Mouse (Mus musculus) adrenal gland (tissue): Measurements from ENCODE around the gene Enkur.
"Not testable (repeated sequence)": the region's sequence is repeated elsewhere in the genome, so short reads cannot be mapped to it uniquely, and the experiment has no call there.

ENCODE experiments used
- intact Hi-C: fragments of 180-260 bp; cut with DNase I; formaldehyde crosslinking; loops from one replicate; pipeline ENCODE4 v1.15.1; 2025
- long read RNA-seq, 2 experiments: library from polyadenylated mRNA; unstranded; transcript quantifications; one replicate each; pipeline ENCODE4 v2.0.0; 2020; ENCODE audit warnings: borderline replicate concordance in 1 of 2; ENCODE audit not compliant: insufficient replicate concordance in 1 of 2

Gene Enkur
- long read RNA-seq, experiment 1, result 0 reads
- long read RNA-seq, experiment 2, partial matches to known transcripts, result 1 of 1 reads
- long read RNA-seq, experiment 2, other reads (novel, unspliced or antisense), result 0 of 1 reads

DNA sequence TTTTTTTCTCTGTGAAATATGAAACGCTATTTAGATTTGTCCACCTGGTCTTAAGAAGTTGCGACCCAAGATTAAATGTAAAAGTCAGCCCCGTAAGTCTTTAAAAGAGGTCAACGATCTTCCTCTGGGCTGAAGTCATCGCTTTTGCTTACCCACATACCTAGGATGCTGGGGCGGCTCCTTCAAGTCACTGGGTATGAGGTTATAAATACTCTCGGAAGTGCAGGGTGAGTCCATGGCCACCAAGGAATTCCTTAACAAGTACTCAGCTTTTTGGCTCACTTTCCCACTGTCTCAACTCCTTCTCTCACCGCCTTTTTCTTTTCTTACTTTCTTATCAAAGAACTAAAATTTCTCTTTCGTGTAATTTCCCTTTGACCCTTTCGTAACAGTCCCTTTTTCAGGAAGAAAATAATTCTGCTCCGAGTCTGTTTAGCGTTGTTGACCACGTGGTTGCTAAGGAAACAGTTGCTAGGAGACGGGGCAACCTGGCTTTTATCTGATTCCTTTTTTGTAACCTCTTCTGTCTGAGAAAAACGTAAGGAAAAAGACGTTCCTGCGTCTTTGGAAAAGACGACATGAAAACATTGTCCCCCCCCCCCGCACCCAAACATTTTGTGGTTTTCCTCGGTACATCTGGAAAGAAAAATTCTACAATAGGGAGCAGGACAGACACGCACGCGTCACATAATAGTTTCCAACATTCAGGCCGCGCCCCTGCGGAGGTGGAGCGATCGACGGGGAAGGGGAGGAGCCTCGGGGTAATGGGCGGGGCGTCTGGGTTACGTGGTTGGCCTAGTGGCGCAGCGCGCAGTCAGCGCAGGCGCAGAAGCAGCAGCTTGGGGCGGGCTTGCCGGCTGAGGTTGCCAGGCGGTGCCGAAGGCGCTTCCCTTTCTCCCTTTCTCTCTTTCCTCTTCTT, at the start of gene Enkur, which contains the start of gene Thnsl1:
Enkur (minus strand) TSS at position 454 of the 919 bp plus-strand sequence.
Thnsl1 (plus strand) TSS at position 813 of the 919 bp plus-strand sequence.
- intact Hi-C loops, result loop anchor here (1.0 kb wide), 1 partner anchor 238 kb away; no protein-coding TSS in a partner anchor

DNA sequence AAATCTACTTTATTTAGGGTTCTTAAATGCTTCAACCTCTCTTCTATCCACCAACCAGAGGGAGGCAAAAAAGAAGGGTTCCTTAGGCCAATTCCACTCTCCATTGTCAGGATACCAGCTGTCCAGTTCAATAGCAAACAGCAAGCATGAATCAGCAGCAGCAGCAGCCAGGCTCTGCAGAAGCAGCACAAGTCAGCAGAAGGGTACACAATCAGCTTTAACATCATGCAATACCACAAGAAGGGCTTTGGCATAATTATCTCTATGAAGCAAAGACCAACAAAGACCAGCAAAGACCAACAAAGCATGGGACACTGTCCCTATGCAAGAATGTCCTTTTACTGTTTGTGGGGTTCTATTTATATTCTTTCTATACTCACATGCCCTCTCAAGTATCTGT, 49.1 kb upstream of the Enkur start:
- intact Hi-C loops, result no loop called here

DNA sequence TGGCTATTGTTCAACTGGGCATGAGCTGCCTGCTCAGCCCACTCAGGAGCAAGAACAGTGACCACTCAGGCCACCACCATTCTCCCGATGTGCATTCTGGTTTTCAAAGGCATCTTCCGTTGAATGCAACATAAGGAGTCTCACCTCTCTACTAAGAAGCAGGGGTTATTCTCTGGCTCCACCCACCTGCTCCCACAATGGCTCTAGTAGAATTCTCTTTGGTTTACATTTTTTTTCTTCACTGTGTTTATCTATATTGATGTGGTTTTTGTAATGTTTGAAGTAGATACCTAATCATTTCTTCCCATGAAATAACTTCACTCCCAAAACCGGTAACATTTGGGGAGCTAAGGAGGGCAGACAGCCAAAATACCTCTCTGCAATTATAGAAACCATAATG, 48.5 kb upstream of the Enkur start:
- intact Hi-C loops, result no loop called here

DNA sequence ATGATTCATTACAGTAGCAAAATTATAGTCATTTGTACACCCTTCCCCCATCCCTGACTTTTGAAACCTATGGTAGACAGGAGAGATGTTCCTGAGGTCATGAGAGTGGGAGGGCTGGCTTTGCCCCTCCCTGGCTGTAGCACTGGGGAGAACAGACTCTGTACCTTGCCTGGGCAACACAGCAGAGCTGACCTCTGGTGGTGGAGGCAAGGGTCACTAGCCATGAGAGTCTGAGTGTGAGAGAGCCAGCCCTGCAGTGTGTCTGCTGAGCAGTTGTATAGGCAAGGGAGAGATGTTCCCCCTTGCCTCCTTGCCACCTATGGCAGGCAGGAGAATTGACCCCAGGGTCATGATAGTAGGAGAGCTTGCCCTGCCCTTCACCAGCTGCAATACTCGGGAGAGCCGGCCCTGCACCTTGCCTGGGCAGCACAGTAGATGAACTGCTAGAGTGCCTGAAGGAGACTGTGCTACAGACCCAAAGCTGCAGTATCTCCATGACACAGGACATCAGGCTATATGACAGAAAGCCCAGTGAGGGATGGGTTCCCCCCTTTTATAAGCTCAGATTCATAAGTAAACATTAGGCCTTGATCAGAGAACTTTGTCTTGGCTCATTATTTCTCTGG, 40.4 kb upstream of the Enkur start:
- intact Hi-C loops, result no loop called here

DNA sequence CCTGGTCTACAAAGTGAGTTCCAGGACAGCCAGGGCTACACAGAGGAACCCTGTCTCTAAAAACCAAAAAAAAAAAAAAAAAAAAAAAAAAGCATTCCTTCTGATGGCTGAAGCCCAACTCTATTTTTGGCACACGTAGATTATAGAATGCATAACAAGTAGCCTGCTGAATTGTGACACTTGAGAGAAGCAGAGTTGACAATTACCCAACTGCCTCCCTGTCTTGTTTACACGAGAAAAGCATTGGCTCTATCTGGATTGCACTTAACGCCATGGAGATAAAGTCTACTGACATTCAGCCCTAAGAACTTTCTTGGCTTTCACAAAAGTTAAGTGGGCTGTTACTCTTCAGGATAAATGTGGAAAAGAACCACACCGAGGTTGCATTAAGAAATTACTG, 39.8 kb upstream of the Enkur start:
- intact Hi-C loops, result no loop called here

DNA sequence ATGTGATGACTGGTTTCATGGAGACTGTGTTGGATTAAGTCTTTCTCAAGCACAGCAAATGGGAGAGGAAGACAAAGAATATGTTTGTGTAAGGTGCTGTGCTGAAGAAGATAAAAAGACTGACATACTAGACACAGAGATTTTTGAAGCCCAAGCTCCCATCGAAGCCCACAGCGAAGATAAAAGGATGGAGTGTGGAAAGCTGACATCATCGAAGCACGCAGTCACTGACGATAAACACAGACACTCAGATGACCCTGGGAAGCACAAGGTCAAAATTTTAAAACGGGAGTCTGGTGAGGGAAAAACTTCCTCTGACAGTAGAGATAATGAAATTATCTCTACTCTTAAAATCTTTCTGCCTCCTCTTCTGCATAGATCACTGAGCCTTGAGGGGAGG, 38.9 kb upstream of the Enkur start:
- intact Hi-C loops, result not testable (repeated sequence)

DNA sequence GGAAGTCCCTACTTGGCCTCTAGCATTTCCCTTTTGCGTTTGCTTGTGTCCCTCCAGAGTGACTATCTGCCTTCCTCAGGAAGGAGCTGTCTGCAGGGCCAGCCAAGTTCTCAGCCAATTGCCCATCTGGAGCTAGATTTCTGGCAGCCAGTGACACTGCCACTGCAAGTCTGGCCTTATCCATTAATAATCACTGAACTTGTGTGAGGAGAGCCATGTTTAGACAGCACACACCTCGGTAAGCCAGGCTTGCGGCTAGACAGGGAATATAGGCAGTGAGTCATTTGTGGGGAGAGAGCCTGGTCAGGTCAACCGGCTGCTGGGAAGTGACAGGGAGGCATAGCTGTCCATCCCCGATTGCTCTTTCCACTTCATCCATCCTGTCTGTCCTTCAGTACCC, 31.7 kb upstream of the Enkur start:
- intact Hi-C loops, result no loop called here

DNA sequence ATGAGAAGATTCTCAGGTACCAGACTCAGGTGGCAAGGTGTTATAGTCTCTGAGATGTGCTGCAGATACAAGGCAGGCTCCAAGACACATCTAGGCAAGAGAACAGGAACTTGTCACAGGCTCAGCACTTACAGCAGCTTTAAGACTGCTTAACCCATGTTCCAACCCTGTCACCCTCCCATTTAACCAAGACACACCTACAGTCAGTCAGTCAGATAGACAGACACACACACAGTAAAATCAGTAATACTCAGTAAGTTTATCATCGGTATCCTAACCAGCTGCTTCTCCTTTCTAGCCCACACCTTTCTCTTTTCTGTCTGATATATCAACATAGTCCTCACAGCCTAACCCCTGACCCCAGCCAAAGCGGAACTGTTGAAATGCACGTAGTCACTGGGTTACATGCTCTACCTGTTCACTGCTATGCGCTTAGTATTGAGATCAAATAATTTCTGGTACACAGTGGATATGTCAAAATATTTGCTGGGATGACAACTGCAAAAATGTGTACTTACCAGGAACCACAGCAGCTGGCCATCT, 30.8 kb upstream of the Enkur start:
- intact Hi-C loops, result no loop called here

DNA sequence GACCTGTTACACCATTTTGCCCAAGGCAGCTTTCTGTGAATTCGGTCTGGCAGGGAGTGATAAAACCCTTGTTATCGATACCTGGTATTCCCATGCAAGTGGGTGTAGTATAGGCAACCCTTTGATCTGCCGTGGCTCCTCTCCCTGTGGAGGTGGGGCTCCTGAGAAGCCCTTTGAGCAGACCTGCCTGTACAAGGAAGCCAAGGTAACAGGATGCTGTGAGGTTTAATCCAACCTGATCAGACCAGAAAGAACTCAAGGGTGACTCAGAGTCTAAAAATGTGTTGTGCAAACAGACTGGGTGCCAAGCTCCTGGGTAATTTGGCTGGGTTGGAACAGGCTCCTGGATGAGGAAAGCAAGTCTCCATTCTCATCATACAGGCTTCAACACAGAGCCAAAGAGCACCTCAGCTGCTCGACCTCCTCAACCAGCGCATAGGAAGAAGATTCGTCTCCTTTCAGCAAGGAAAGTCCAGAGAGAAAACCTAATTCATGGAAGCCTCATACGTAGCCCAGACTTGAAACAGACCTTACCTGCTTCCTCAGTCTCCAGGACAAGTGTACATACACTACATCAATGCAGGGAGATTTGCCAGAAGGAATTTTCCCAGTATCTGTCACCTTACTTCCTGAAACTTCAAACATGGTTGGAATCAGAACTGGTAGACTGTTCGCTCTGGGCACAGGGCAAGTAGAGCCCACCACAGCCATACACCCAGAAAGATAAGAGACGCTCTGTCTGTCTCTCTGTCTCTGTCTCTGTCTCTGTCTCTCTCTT, 29.9 kb upstream of the Enkur start:
- intact Hi-C loops, result no loop called here

DNA sequence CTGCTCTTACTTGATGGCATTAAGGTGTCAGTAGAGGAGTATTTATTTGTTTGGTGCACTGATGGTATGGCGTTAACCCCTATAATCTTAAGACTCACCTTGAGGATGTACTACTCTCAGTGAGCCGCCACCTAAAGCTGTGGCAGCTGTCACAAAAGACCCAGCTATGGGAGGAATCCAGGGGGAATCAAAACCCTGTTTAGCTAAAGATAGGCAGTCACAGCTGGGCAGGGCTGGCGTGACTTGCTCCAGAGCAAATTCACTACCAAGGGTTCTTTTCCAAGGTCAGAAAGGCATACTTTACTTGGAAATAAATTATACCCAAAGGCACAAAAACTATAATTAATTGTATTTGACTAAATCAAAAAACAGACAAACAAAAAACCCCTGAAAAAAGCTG, 26.0 kb upstream of the Enkur start:
- intact Hi-C loops, result no loop called here

DNA sequence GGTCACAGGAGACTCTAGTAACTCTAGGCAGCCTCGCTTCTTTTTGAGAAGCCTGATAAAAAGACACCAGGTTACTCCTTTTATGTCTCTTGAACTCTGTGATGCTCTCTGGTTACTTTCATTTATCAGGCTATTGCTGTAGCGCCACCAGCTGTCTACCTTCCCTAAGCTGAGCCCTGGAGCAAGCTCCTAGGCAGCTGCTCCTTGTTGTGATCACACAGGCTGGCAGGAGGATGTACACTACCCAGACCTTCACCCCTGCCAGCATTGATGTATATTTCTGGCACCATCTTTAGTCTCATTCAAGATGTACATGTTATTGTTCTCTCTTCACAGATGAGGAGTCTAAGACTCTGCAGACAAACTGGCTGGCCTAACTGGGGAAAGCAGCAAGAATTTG, 25.1 kb upstream of the Enkur start:
- intact Hi-C loops, result no loop called here

DNA sequence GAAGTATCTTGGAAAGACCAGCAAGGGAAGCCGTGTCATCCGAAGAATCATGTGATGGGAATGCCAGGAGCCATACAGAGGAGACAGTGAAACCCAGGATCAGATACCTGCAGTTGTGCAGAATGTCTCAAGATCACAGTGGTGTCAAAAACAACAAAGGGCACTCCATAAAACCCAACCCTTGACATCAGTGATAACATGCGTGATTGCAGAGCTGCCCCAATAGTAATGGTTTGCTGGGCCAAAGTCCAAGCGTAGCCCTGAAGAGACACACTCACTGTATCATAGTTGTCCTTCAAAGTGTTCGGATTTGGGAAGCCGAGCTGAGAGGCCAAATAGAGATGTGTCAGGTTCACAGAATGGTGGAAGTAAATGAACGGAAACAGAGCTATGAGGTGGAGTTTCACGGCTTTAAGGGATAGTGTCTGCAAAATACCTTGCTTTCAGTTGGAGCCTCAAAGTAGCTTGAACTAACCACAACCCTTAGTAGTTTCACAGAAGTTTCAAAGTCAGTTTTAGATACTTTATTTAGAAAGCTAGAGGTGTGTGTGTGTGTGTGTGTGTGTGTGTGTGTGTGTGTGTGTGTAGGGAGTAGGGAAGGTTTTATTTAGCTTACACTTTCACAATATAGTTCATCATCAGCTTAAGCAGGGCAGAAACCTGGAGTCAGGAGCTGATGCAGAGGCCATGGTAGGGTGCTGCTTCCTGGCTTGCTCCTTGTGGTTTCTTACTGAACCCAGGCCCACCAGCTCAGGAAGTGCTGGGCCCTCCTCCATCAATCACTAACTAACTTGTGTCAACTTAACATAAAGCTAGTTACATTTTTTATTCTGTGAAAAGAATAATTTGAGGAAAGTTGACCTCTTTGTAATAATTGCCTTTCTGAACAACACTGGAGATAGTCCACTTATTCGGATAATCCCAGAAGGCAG, 17.6 kb upstream of the Enkur start:
- intact Hi-C loops, result no loop called here

DNA sequence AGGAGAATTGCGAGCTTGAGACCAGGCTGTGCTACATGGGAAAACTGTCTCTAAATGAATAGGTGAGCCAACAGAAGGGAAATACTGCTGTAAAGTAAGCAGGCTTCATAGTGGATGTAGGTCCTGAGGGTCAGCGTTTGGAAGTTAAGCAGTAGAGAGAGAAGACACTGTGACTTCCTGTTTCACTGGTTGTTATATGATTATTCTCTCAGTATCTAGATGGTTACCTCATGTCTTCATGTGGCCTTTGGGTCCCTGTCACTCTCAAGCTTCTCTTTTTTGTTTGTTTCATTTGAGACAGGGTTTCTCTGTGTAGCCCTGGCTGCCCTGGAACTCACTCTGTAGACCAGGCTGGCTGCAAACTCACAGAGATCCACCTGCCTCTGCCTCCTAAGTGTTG, 10.1 kb upstream of the Enkur start:
- intact Hi-C loops, result no loop called here

DNA sequence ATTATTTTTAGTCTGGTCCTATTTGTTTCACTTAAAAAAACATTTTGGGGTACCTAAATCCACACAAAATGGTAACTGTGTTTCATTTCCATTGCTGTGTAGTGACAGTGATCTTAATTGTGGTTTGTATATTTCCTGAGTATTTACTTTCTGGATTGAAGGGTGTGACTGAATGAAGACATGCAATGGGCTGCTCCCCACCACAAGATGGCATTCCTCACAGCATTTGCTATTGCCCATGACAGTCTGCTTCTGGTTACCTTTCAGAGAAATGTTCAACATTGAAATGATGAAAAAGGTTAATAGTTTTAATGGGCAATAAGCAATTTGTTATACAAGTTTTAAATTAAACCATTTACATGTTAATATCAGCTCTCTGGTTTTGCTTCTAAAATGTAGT, 9.2 kb upstream of the Enkur start:
- intact Hi-C loops, result no loop called here

DNA sequence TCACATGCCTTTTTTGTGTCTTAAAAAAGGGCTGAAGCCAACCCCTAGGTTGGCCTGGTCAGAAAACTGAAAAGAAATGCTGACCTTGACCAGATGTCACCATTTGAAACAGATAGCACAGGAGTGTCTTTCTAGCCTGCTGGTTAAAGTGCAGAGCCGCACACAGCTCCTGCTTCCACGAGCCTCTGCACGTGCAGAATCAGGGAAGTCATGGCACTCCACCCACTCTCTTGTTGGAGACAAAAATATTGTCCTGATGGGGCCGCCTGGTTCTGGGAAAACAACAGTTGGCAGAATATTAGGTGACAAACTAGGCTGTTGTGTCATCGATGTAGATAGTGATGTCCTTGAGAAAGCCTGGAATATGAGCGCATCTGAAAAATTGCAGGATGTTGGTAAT, 6.2 kb upstream of the Enkur start:
- intact Hi-C loops, result no loop called here

DNA sequence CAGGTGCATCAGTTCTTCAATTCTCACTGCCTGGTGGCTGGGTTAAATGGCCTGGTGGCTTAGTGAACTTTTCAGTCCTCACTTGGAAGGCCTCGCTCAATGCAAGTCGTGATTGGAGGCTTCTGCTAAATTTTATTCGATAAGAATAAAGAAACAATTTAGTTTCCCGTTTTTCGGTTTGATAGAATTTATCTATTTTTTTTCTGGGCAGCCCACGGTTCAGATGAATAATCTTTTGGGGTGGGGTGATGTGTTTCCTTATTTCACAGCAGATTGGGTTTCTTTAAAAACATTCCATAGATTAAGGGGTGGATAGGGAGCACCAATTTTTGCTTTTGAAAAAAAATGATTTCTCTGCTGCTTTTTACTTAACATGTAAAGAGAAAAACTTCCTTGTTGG, 1.1 kb upstream of the Enkur start:
- intact Hi-C loops, result no loop called here

DNA sequence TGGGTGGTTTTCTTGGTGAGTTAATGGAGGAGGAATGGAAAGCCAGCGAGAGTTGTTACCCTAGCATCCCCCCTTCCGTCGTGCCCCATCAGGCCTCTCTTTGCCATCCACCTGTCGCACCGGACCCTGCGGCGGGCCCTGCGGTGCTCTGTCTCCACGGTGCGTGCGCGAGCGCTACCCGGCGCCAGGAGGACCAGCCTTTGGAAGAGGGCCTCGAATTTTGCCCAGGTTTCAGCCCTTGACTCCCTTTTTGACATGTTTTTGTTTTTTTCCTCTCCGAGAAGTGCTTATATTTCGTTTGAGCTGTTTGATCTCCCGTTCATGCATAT, 630 bp upstream of the Enkur start:
- intact Hi-C loops, result loop anchor here (1.0 kb wide), 1 partner anchor 238 kb away; no protein-coding TSS in a partner anchor

DNA sequence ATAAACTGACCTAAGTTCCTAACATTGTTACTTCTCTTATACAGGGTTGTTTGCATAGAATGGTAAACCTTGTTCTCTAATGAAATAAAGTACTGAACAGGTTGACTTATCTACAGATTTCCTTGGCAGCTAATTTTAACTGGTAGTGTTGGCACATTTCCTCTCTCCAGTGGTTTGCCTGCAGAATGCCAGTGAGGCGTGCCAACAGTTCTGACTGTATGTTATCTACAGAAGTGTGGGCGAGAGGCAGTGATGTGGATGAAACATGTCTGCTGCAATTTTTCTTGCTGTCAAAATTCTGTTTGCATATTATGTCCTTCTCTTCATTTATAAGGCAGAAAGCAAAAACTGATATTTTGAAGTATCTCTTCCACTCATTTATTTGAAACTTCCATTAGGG, 2.4 kb downstream of the Enkur start:
- intact Hi-C loops, result no loop called here

DNA sequence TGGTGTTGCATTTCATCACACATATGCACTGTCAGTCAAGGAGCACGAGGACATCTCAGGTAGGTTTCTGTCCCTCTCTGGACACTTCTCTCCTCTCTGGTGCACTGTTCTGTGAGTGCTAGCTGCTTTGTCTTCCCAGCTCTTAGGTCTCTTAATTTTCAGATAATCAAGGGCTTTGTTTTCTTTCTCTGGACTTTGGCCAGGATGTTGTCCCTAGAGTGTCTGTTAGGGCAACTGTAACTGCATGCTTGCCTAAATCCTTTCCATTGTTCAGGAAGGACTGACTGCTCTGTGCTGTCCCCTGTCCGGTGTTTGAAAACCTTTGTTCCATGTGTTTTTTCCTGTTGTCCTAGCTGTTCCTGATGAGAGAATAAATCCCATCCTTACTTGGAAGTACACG, 6.1 kb downstream of the Enkur start:
- intact Hi-C loops, result no loop called here

DNA sequence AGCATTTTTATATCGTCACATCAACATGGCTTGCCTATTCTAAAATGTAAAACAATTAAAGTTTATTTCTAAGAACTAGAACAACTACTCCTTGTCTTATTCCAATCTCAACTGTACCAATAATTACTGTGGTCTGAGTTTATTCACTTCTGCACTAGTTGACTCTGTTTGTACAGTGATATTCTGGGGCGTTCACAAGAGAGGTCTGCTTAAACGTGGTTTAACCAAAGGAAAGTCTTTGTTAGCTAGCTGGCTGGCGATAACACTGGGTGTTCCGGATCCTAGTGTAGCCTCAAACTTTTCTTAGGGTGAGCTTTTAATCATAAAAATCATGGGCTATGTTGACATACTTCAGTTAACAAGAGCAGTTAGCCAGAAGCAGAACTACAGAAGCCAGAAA, 9.9 kb downstream of the Enkur start:
- intact Hi-C loops, result no loop called here
